Mouse (Mus musculus) neural tube, embryonic 12.5 days (tissue): ENCODE results near the gene Tomt. TPM values are rescaled to one million over a fixed set of nuclear protein-coding genes. Genes with fewer than 3 reads are reported as not detected.
A peak's percentile ranks its signal among the peaks of the same experiment; 100 is the strongest.
"Not testable (repeated sequence)": the region's sequence is repeated elsewhere in the genome, so short reads cannot be mapped to it uniquely, and the experiment has no call there.

Source experiments
- ATAC-seq: fragments of 200-750 bp; cut with Nextera tagmentation; 2 replicates; pipeline ENCODE4 v1.8.0; 2017; ENCODE audit warnings: low read depth, mild to moderate bottlenecking, moderate TSS enrichment, moderate library complexity; ENCODE audit not compliant: low FRiP score
- H3K27ac ChIP-seq: fragments of 300-500 bp; sonication (generic); 2 replicates; pipeline ENCODE4 v1.5.1; 2016
- H3K27me3 ChIP-seq: fragments of 300-500 bp; sonication (generic); replicated peaks from 2 replicates; pipeline ENCODE4 v1.6.1; 2016; ENCODE audit warnings: mild to moderate bottlenecking
- H3K36me3 ChIP-seq: fragments of 300-500 bp; sonication (generic); 2 replicates; pipeline ENCODE4 v1.6.1; 2016; ENCODE audit warnings: mild to moderate bottlenecking
- H3K4me1 ChIP-seq: fragments of 300-500 bp; sonication (generic); 2 replicates; pipeline ENCODE4 v1.6.1; 2016
- H3K4me2 ChIP-seq: fragments of 300-500 bp; sonication (generic); replicated peaks from 2 replicates; pipeline ENCODE4 v1.6.1; 2016; ENCODE audit warnings: mild to moderate bottlenecking
- H3K4me3 ChIP-seq: fragments of 300-500 bp; sonication (generic); 2 replicates; pipeline ENCODE4 v1.5.1; 2016
- H3K9ac ChIP-seq: fragments of 300-500 bp; sonication (generic); 2 replicates; pipeline ENCODE4 v1.6.1; 2016; ENCODE audit warnings: mild to moderate bottlenecking
- H3K9me3 ChIP-seq: fragments of 300-500 bp; sonication (generic); 2 replicates; pipeline ENCODE4 v1.6.1; 2016; ENCODE audit warnings: mild to moderate bottlenecking
- WGBS: fragments of 180-500 bp; shearing (Covaris S2); methylation state at CpG from one replicate; pipeline ENCODE4 v1.1.7; 2016; 5-methylcytosine and 5-hydroxymethylcytosine counted together
- polyA plus RNA-seq: library from polyadenylated mRNA; unstranded; fragments of >200 nt; fragmentation: Nextera tagmentation; extraction: Ambion mirVana; gene quantifications from 2 replicates; pipeline ENCODE4 v1.2.1, GENCODE M21; 2016

Tomt gene
- polyA plus RNA-seq, 1 experiment from 2014 or later = 0.56 TPM

DNA sequence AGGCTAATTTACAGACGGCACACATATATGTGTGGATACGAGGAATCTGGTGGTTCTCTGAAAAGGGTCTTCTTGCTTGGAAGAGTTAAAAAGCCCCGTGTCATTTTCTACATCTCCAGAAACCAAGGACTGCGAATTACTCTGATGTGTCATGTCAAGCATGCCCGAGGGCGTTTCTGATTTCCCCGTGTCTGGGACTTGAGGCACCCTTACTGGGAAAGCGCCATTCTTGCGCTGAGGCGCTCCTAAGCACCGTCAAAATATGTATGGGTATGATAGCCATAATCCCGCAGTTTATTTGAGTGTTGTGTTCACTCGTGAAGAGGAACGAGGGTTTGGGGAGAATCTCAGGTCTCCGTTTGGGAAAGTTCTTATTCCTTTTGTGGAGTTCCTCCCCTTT lies 27.1 kb upstream of the Tomt start:
- Histone ChIP-seq H3K4me2 (peak overlapping the region; percentile 63), H3K9ac (peak overlapping the region; percentile 62), H3K27ac (no peak overlapping the region), H3K4me3 (peak overlapping the region; percentile 85), H3K4me1 (peaks cover 15% of the 10 kb centered on the region), H3K27me3 (no peaks in the 10 kb centered on the region), H3K36me3 (no peaks in the 10 kb centered on the region), H3K9me3 (no peaks in the 10 kb centered on the region)
- 8% methylated on average over 15 of the region's 15 CpGs for WGBS
- ATAC-seq = peak; percentile 49; the same call in 1 of the 2 replicates

DNA sequence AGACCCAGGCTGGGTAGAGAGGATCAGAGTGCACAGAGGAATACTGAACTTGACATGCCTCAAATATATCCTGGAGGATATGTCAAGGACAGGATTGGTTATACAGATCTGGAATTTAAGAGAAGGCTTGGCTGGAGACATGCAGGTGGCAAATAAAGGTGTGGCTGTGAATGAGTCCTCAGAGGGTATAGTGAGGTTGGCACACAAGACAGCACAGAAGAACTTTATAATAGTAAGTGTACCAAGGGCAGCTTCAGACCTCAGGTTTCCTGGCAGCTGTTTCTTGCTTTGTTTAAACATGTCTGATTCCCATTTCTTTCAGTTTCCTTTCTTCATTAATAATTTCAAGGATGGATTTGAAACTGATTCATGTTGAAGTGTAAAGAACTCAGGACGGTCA lies 26.4 kb upstream of the Tomt start:
- ATAC-seq = no peak
- Histone ChIP-seq H3K9me3 (no peaks in the 10 kb centered on the region), H3K27me3 (no peaks in the 10 kb centered on the region), H3K36me3 (no peaks in the 10 kb centered on the region), H3K4me2 (peak overlapping the region; percentile 63), H3K4me3 (no peak overlapping the region), H3K4me1 (peaks cover 15% of the 10 kb centered on the region), H3K27ac (no peak overlapping the region), H3K9ac (no peak overlapping the region)
- 91% methylated on average over 1 of the region's 1 CpGs for WGBS

DNA sequence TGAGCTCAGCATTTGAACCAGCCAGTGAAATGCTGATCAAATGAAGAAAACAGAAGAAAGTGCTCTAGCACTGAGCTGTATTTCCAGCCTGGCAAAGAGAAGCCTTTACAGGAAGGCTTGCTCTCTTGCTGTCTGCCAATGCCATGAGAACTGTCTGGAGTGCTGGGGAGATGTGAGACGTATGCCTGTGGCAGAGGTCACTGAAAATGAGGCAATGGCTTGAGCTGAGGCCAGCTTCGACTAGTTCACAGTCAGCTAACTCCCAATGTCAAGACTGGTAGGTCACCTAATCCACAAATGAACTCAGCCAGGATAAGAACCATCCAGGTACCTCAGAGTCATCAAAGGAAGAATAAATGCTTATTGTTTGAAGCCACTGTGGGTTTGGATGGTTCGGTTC lies 21.9 kb upstream of the Tomt start:
- Histone ChIP-seq H3K9me3 (no peaks in the 10 kb centered on the region), H3K9ac (no peak overlapping the region), H3K27ac (no peak overlapping the region), H3K4me3 (no peak overlapping the region), H3K27me3 (no peaks in the 10 kb centered on the region), H3K4me1 (no peaks in the 10 kb centered on the region), H3K4me2 (no peak overlapping the region), H3K36me3 (no peaks in the 10 kb centered on the region)
- 90% methylated on average over 3 of the region's 3 CpGs for WGBS
- no peak for ATAC-seq

DNA sequence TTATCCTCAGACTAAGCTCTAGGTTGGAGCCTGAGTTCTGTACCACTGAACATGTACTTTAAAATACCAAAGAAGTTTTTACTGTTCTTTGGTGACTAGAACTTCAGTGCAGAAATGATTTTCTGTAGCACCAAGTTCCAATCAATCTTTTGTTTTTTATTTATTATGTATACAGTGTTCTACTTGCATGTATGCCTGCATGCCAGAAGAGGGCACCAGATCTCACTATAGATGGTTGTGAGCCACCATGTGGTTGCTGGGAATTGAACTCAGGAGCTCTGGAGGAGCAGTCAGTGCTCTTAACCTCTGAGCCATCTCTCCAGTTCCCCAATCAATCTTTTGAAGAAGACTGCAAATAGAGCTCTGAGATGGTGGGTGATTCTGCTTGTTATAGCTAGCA lies 19.7 kb upstream of the Tomt start:
- ATAC-seq, H3K9ac ChIP-seq, H3K9me3 ChIP-seq, H3K27me3 ChIP-seq, H3K4me1 ChIP-seq, H3K36me3 ChIP-seq, H3K27ac ChIP-seq, H3K4me3 ChIP-seq, H3K4me2 ChIP-seq: not testable (repeated sequence)

DNA sequence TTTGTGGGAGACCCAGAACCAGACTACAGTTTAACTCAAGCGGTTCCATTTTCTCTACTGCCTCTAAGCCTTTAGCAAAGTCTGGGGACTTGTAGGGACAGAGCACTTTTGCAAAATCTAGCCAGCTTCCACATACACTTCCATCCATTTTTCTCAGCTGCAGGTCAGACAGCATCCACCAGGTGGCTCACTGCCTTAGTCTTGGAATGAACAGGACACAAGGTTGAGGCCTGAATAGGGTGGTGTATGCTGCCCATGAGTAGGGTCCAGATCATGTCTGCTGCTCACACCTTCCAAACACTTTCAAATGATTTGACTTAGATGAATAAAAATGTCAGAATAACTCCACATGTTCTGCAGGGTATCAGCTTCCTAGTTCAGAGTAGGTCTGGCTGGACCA lies 11.9 kb upstream of the Tomt start:
- no peak overlapping the region for H3K27ac ChIP-seq

GRCm38 (mm10) chr7:101911982-101912381 lies 5.8 kb upstream of the Tomt start:
- Histone ChIP-seq H3K36me3 (peaks cover 52% of the 10 kb centered on the region), H3K4me2 (no peak overlapping the region), H3K4me3 (no peak overlapping the region), H3K4me1 (0 out of 2 replicates have a peak, but pooled peaks cover under 1% of the 10 kb centered on the region), H3K27ac (no peak overlapping the region), H3K9ac (no peak overlapping the region), H3K27me3 (no peaks in the 10 kb centered on the region), H3K9me3 (no peaks in the 10 kb centered on the region)
- ATAC-seq = no peak
- 69% methylated on average over 3 of the region's 3 CpGs for WGBS

More for the DNA sequence above, 11.9 kb upstream of the Tomt start:
- H3K9me3 ChIP-seq = no peaks in the 10 kb centered on the region
- peak; percentile 71 for ATAC-seq
- no peaks in the 10 kb centered on the region for H3K27me3 ChIP-seq
- no peak overlapping the region for H3K9ac ChIP-seq
- peaks cover 11% of the 10 kb centered on the region for H3K36me3 ChIP-seq
- no peak overlapping the region for H3K4me3 ChIP-seq
- WGBS = 8% methylated on average over 1 of the region's 1 CpGs
- no peaks in the 10 kb centered on the region for H3K4me1 ChIP-seq
- H3K4me2 ChIP-seq = no peak overlapping the region

GRCm38 (mm10) chr7:101910138-101910537 lies 4.0 kb upstream of the Tomt start:
- no peaks in the 10 kb centered on the region for H3K9me3 ChIP-seq
- H3K4me1 ChIP-seq = peaks cover 6% of the 10 kb centered on the region
- no peak overlapping the region for H3K4me3 ChIP-seq
- H3K27ac ChIP-seq = no peak overlapping the region
- no peak overlapping the region for H3K4me2 ChIP-seq
- no peaks in the 10 kb centered on the region for H3K27me3 ChIP-seq
- H3K36me3 ChIP-seq = peaks cover 52% of the 10 kb centered on the region
- ATAC-seq = no peak
- H3K9ac ChIP-seq = no peak overlapping the region
- WGBS = 89% methylated on average over 4 of the region's 4 CpGs

GRCm38 (mm10) chr7:101908367-101908766 lies 2.2 kb upstream of the Tomt start:
- no peak overlapping the region for H3K27ac ChIP-seq
- no peak overlapping the region for H3K4me2 ChIP-seq
- no peak for ATAC-seq
- H3K9me3 ChIP-seq = no peaks in the 10 kb centered on the region
- H3K27me3 ChIP-seq = no peaks in the 10 kb centered on the region
- peaks cover 44% of the 10 kb centered on the region for H3K36me3 ChIP-seq
- peaks cover 6% of the 10 kb centered on the region for H3K4me1 ChIP-seq
- no peak overlapping the region for H3K4me3 ChIP-seq
- H3K9ac ChIP-seq = 0 out of 2 replicates have a peak overlapping the region, but pooled peaks have one; percentile 29
- 82% methylated on average over 4 of the region's 4 CpGs for WGBS

GRCm38 (mm10) chr7:101906696-101907095 lies 537 bp upstream of the Tomt start:
- peaks cover 6% of the 10 kb centered on the region for H3K4me1 ChIP-seq
- peak overlapping the region; percentile 91; the same call in 1 of the 2 replicates for H3K9ac ChIP-seq
- no peaks in the 10 kb centered on the region for H3K27me3 ChIP-seq
- H3K4me3 ChIP-seq = peak overlapping the region; percentile 85
- whole genome bisulfite sequencing = 79% methylated on average over 8 of the region's 8 CpGs
- peak overlapping the region; percentile 63 for H3K4me2 ChIP-seq
- peaks cover 38% of the 10 kb centered on the region for H3K36me3 ChIP-seq
- no peak overlapping the region for H3K27ac ChIP-seq
- no peaks in the 10 kb centered on the region for H3K9me3 ChIP-seq
- ATAC-seq = no peak

DNA sequence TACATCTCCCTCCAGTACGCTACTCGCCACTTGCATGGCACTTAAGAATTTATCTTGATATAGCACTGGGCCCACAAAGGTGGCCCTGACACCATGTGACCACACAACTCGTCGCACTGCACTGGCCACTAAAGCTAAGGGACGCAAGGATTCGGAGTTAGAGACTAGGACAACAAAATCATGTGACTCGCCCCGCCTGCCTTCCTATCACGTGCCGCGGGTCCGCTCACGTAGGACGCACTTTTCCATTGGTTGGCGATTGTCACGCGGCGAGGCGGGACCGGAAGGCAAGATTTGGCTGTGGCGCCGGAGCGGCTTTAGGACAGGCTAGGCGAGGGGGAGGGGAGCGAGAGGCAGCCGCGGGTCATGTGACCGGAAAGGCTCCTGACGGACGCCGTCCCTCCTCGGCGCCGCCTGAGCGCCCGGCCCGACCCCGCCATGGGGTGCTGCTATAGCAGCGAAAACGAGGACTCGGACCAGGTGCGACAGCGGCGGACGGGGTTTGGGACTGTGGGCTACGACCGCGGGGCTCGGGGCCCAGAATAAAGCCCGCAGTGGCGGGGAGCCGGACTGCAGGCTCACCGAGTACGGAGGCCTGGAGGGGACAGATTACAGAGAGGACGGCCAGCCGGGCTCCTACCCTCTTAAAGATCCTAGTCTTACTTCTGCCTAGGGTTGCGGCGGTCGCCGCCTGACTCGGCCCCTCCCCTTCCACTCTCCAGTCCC lies 435 bp downstream of the Tomt start, which contains the start of gene Lamtor1:
TSS of gene Lamtor1 (plus strand) at position 344 of the 726 bp plus-strand sequence.
- Histone ChIP-seq H3K4me3 (peak within 1 kb of the TSS; percentile 85), H3K4me1 (peaks cover 6% of the 10 kb centered on the region), H3K4me2 (peak within 1 kb of the TSS; percentile 63), H3K9me3 (no peaks in the 10 kb centered on the region), H3K36me3 (peaks cover 28% of the 10 kb centered on the region), H3K27me3 (no peaks in the 10 kb centered on the region), H3K27ac (peak within 1 kb of the TSS; percentile 83), H3K9ac (peak within 1 kb of the TSS; percentile 91)
- ATAC-seq = peak; percentile 99
- WGBS = under 1% methylated on average over 61 of the region's 61 CpGs

- Histone ChIP-seq H3K27ac (no peak overlapping the region), H3K4me2 (no peak overlapping the region), H3K4me1 (peaks cover 6% of the 10 kb centered on the region), H3K36me3 (peaks cover 11% of the 10 kb centered on the region; the same call in 1 of the 2 replicates), H3K9me3 (no peaks in the 10 kb centered on the region), H3K9ac (no peak overlapping the region), H3K27me3 (no peaks in the 10 kb centered on the region), H3K4me3 (no peak overlapping the region)
- ATAC-seq = no peak
Measured at GRCm38 (mm10) chr7:101902846-101903245, 3.3 kb downstream of the Tomt start.

GRCm38 (mm10) chr7:101901969-101902368 lies 4.2 kb downstream of the Tomt start:
- H3K27ac ChIP-seq = no peak overlapping the region
- ATAC-seq = no peak
- H3K4me1 ChIP-seq = peaks cover 7% of the 10 kb centered on the region
- peaks cover 11% of the 10 kb centered on the region; the same call in 1 of the 2 replicates for H3K36me3 ChIP-seq
- no peaks in the 10 kb centered on the region for H3K9me3 ChIP-seq
- no peak overlapping the region for H3K4me2 ChIP-seq
- no peak overlapping the region for H3K4me3 ChIP-seq
- H3K27me3 ChIP-seq = no peaks in the 10 kb centered on the region
- no peak overlapping the region for H3K9ac ChIP-seq
- 91% methylated on average over 10 of the region's 10 CpGs for WGBS
